Mouse (Mus musculus): ENCODE data around the gene Fam184a. TPM values are rescaled to one million over a fixed set of nuclear protein-coding genes. Genes with fewer than 3 reads are reported as not detected.

The Fam184a gene
- polyA plus RNA-seq, 1 experiment from 2014 or later = 10.3 TPM

GRCm38 (mm10) chr10:53608274-53608673 lies 142.6 kb downstream of the Fam184a start:
- no peak for ATAC-seq
- POLR2A ChIA-PET = no interaction called here
- TF ChIP-seq CTCF (IDR thresholded peaks at IDR 0.05) = no peak
- H3K27me3 ChIP-seq = no peaks in the 10 kb centered on the region
- no peak for DNase-seq (ENCODE audit: low read depth, low spot score)
- CTCF ChIA-PET = interaction anchor here (1.1 to 1.6 kb wide), 2 partner anchors 11 to 16 kb away, joined by 3 read pairs; no protein-coding TSS in a partner anchor
- in situ Hi-C loops (cut with MboI; ENCODE audit: low pct_unique_long_range_greater_than_20kb) = loop anchor here (10.0 kb wide), 1 partner anchor 263 kb away; no protein-coding TSS in a partner anchor

- ChIA-PET POLR2A (interaction anchor here (2.0 kb wide), 1 partner anchor 8 kb away, joined by 5 read pairs; no protein-coding TSS in a partner anchor), CTCF (interaction anchor here (6.0 kb wide), 1 partner anchor 8 kb away, joined by 32 read pairs; no protein-coding TSS in a partner anchor)
Measured at GRCm38 (mm10) chr10:53605328-53605727, 145.6 kb downstream of the Fam184a start.

GRCm38 (mm10) chr10:53598821-53599220 lies 152.1 kb downstream of the Fam184a start:
- no peaks in the 10 kb centered on the region for H3K27me3 ChIP-seq
- CTCF ChIA-PET = interaction anchor here (0.8 to 1.6 kb wide), 2 partner anchors 15 to 33 kb away, joined by 3 read pairs; no protein-coding TSS in a partner anchor
- POLR2A ChIA-PET = no interaction called here
- DNase-seq (ENCODE audit: low read depth, low spot score) (no peak), ATAC-seq (no peak)
- peak; percentile 29 for TF ChIP-seq CTCF (IDR thresholded peaks at IDR 0.05)
- in situ Hi-C loops (cut with MboI; ENCODE audit: low pct_unique_long_range_greater_than_20kb) = no loop called here

More at GRCm38 (mm10) chr10:53605328-53605727, 145.6 kb downstream of the Fam184a start:
- in situ Hi-C loops (cut with MboI; ENCODE audit: low pct_unique_long_range_greater_than_20kb) = loop anchor here (10.0 kb wide), 1 partner anchor 261 kb away; no protein-coding TSS in a partner anchor
- TF ChIP-seq CTCF (IDR thresholded peaks at IDR 0.05) = peak; percentile 15
- H3K27me3 ChIP-seq = no peaks in the 10 kb centered on the region
- DNase-seq (ENCODE audit: low read depth, low spot score) (no peak), ATAC-seq (no peak)

GRCm38 (mm10) chr10:53597121-53597881 lies 153.6 kb downstream of the Fam184a start:
- ChIA-PET POLR2A (no interaction called here), CTCF (interaction anchor here (0.7 to 1.1 kb wide), 2 partner anchors 11 to 18 kb away, joined by 3 to 5 read pairs; no protein-coding TSS in a partner anchor)
- no peak for TF ChIP-seq CTCF (IDR thresholded peaks at IDR 0.05)
- in situ Hi-C loops (cut with MboI; ENCODE audit: low pct_unique_long_range_greater_than_20kb) = no loop called here
- H3K27me3 ChIP-seq = no peaks in the 10 kb centered on the region
- no peak for DNase-seq (ENCODE audit: low read depth, low spot score)
- ATAC-seq = peak; percentile 34

- POLR2A ChIA-PET = no interaction called here
- ATAC-seq = peak; percentile 98
- peak; percentile 97 for TF ChIP-seq CTCF (IDR thresholded peaks at IDR 0.05)
- no peaks in the 10 kb centered on the region for H3K27me3 ChIP-seq
- DNase-seq (ENCODE audit: low read depth, low spot score) = peak; percentile 88
- CTCF ChIA-PET = interaction anchor here (0.7 to 1.1 kb wide), 2 partner anchors 12 to 18 kb away, joined by 3 to 5 read pairs; no protein-coding TSS in a partner anchor
- in situ Hi-C loops (cut with MboI; ENCODE audit: low pct_unique_long_range_greater_than_20kb) = no loop called here
Measured at GRCm38 (mm10) chr10:53596677-53597120, 154.2 kb downstream of the Fam184a start, which contains the start of gene Asf1a. Gene Asf1a, plus strand, starts transcription at chr10:53596757.

GRCm38 (mm10) chr10:53595744-53596676 lies 154.9 kb downstream of the Fam184a start:
- TF ChIP-seq CTCF (IDR thresholded peaks at IDR 0.05) = no peak
- no peaks in the 10 kb centered on the region for H3K27me3 ChIP-seq
- CTCF ChIA-PET = interaction anchor here (0.6 to 1.1 kb wide), 2 partner anchors 19 to 255 kb away, joined by 3 to 5 read pairs; no protein-coding TSS in a partner anchor
- in situ Hi-C loops (cut with MboI; ENCODE audit: low pct_unique_long_range_greater_than_20kb) = no loop called here
- DNase-seq (ENCODE audit: low read depth, low spot score) (peak; percentile 15), ATAC-seq (peak; percentile 3)
- POLR2A ChIA-PET = no interaction called here

GRCm38 (mm10) chr10:53585777-53586176 lies 165.1 kb downstream of the Fam184a start:
- in situ Hi-C loops (cut with MboI; ENCODE audit: low pct_unique_long_range_greater_than_20kb) = no loop called here
- CTCF ChIA-PET = interaction anchor here (1.0 kb wide), 1 partner anchor 28 kb away, joined by 3 read pairs; no protein-coding TSS in a partner anchor
- POLR2A ChIA-PET = no interaction called here
- H3K27me3 ChIP-seq = no peaks in the 10 kb centered on the region
- no peak for TF ChIP-seq CTCF (IDR thresholded peaks at IDR 0.05)
- ATAC-seq (no peak), DNase-seq (ENCODE audit: low read depth, low spot score) (no peak)

Other genes starting within 250 kb of the Fam184a start
- gene Asf1a, start 154.4 kb downstream of the Fam184a start, polyA plus RNA-seq (2021) = 45.5 TPM
- 8.8 TPM for gene Mcm9, start 120.7 kb downstream of the Fam184a start, polyA plus RNA-seq (2021)